Mouse (Mus musculus) T-helper 2 cell (primary cell): ENCODE measurements around the gene Parm1.

Experiments
- in situ Hi-C: fragments of 300-600 bp; cut with MboI, MseI; formaldehyde crosslinking; loops from one replicate; pipeline ENCODE4 v1.15.1; 2025; ENCODE audit warnings: high pct_unique_total_duplicates

The Parm1 gene

GRCm38 (mm10) chr5:91566591-91566990 lies 49.2 kb downstream of the Parm1 start:
- in situ Hi-C loops, result loop anchor here (10.0 kb wide), 1 partner anchor 532 kb away; no protein-coding TSS in a partner anchor

GRCm38 (mm10) chr5:91574211-91574610 lies 56.8 kb downstream of the Parm1 start:
- in situ Hi-C loops, result no loop called here

GRCm38 (mm10) chr5:91578924-91579323 lies 61.5 kb downstream of the Parm1 start:
- in situ Hi-C loops, result no loop called here

- in situ Hi-C loops, result no loop called here
These were observed 64.4 kb downstream of the Parm1 start for GRCm38 (mm10) chr5:91581799-91582198.

- in situ Hi-C loops, result no loop called here
These were observed 68.8 kb downstream of the Parm1 start for GRCm38 (mm10) chr5:91586206-91586605.

- in situ Hi-C loops, result no loop called here
These were observed 76.7 kb downstream of the Parm1 start for GRCm38 (mm10) chr5:91594083-91594482.

- in situ Hi-C loops, result no loop called here
These were observed 79.8 kb downstream of the Parm1 start for GRCm38 (mm10) chr5:91597216-91597615.

GRCm38 (mm10) chr5:91599801-91600200 lies 82.4 kb downstream of the Parm1 start:
- in situ Hi-C loops, result no loop called here

GRCm38 (mm10) chr5:91603347-91603746 lies 85.9 kb downstream of the Parm1 start:
- in situ Hi-C loops, result no loop called here

- in situ Hi-C loops, result no loop called here
These were observed 86.5 kb downstream of the Parm1 start for GRCm38 (mm10) chr5:91603787-91604439.

- in situ Hi-C loops, result no loop called here
These were observed 89.8 kb downstream of the Parm1 start for GRCm38 (mm10) chr5:91607234-91607633.

GRCm38 (mm10) chr5:91607841-91608240 lies 90.4 kb downstream of the Parm1 start:
- in situ Hi-C loops, result no loop called here

- in situ Hi-C loops, result no loop called here
These were observed 91.6 kb downstream of the Parm1 start for GRCm38 (mm10) chr5:91609041-91609440.

GRCm38 (mm10) chr5:91609511-91610300 lies 92.3 kb downstream of the Parm1 start:
- in situ Hi-C loops, result loop anchor here (10.0 kb wide), 2 partner anchors 385 to 795 kb away; no protein-coding TSS in a partner anchor

GRCm38 (mm10) chr5:91610499-91610898 lies 93.1 kb downstream of the Parm1 start:
- in situ Hi-C loops, result loop anchor here (10.0 kb wide), 2 partner anchors 384 to 794 kb away; no protein-coding TSS in a partner anchor

GRCm38 (mm10) chr5:91611589-91611988 lies 94.2 kb downstream of the Parm1 start:
- in situ Hi-C loops, result loop anchor here (10.0 kb wide), 2 partner anchors 383 to 793 kb away; no protein-coding TSS in a partner anchor

- in situ Hi-C loops, result loop anchor here (10.0 kb wide), 2 partner anchors 377 to 787 kb away; no protein-coding TSS in a partner anchor
These were observed 100.2 kb downstream of the Parm1 start for GRCm38 (mm10) chr5:91617331-91618233.

GRCm38 (mm10) chr5:91618661-91619173 lies 101.3 kb downstream of the Parm1 start:
- in situ Hi-C loops, result loop anchor here (10.0 kb wide), 2 partner anchors 376 to 786 kb away; no protein-coding TSS in a partner anchor

- in situ Hi-C loops, result no loop called here
These were observed 103.8 kb downstream of the Parm1 start for GRCm38 (mm10) chr5:91621197-91621596.

GRCm38 (mm10) chr5:91626823-91627222 lies 109.4 kb downstream of the Parm1 start:
- in situ Hi-C loops, result no loop called here

GRCm38 (mm10) chr5:91629472-91629871 lies 112.1 kb downstream of the Parm1 start:
- in situ Hi-C loops, result no loop called here
